Mouse (Mus musculus) liver, adult 2 months (tissue): ENCODE measurements at regions not wholly inside any gene's neighbourhood (a gene's known extent, or its start where the extent isn't known, plus 50 kb on each side); places are given as distances from the start of the nearest gene placed in this dataset.

Source experiments
- DNase-seq: peaks from one replicate; pipeline ENCODE4 v3.0.0-alpha.2; 2011; ENCODE audit warnings: low read depth, low spot score; ENCODE audit errors: extremely low read depth
- H3K27ac ChIP-seq: fragments of 200-500 bp; replicated peaks from 2 replicates; pipeline ENCODE4 v1.5.1; 2012; ENCODE audit warnings: low read depth, mild to moderate bottlenecking, control low read depth, inconsistent platforms, low read length; ENCODE audit not compliant: insufficient read depth
- H3K27me3 ChIP-seq: fragments of 200-500 bp; 2 replicates; pipeline ENCODE4 v1.6.1; 2012; ENCODE audit warnings: mild to moderate bottlenecking, moderate library complexity, low read length, inconsistent platforms; ENCODE audit not compliant: control insufficient read depth, insufficient read depth
- H3K36me3 ChIP-seq: fragments of 200-500 bp; 2 replicates; pipeline ENCODE4 v1.6.1; 2012; ENCODE audit warnings: low read length, inconsistent platforms; ENCODE audit not compliant: control insufficient read depth, insufficient read depth
- H3K4me1 ChIP-seq: fragments of 200-500 bp; 2 replicates; pipeline ENCODE4 v1.6.1; 2011; ENCODE audit warnings: low read length; ENCODE audit not compliant: control insufficient read depth, insufficient read depth
- H3K4me3 ChIP-seq: fragments of 200-500 bp; 2 replicates; pipeline ENCODE4 v1.5.1; 2011; ENCODE audit warnings: low read depth, mild to moderate bottlenecking, control low read depth, low read length, moderate library complexity; ENCODE audit not compliant: insufficient read depth
- H3K79me2 ChIP-seq: fragments of 200-500 bp; 2 replicates; pipeline ENCODE4 v1.6.1; 2012; ENCODE audit warnings: inconsistent platforms, mild to moderate bottlenecking, low read length, moderate library complexity; ENCODE audit not compliant: control insufficient read depth, insufficient read depth
- H3K9ac ChIP-seq: fragments of 200-500 bp; 2 replicates; pipeline ENCODE4 v1.6.1; 2012; ENCODE audit warnings: low read depth, mild to moderate bottlenecking, control low read depth, inconsistent platforms, low read length
- CTCF ChIP-seq: fragments of 200-500 bp; IDR thresholded peaks from 2 replicates; pipeline ENCODE4 v1.5.1; 2011; ENCODE audit warnings: low read depth, low read length, control low read depth
- POLR2A ChIP-seq: fragments of 200-500 bp; IDR thresholded peaks from 2 replicates; pipeline ENCODE4 v1.6.1; 2011; ENCODE audit warnings: low read length, control low read depth; ENCODE audit not compliant: insufficient read depth; ENCODE audit errors: extremely low read depth
- WGBS: fragments of 180-500 bp; shearing (Covaris S2); methylation state at CpG from one replicate; pipeline ENCODE4 v1.1.7; 2018; 5-methylcytosine and 5-hydroxymethylcytosine counted together

GRCm38 (mm10) chr16:24077428-24077827 is 88.8 kb upstream of the Bcl6 start:
- Histone ChIP-seq H3K79me2 (no peaks in the 10 kb centered on the region), H3K27me3 (no peaks in the 10 kb centered on the region), H3K4me1 (peaks cover 24% of the 10 kb centered on the region), H3K36me3 (no peaks in the 10 kb centered on the region), H3K4me3 (no peak overlapping the region), H3K27ac (peak overlapping the region; percentile 64), H3K9ac (no peak overlapping the region)
- no peak for DNase-seq
- TF ChIP-seq POLR2A (no peak), CTCF (no peak)
- WGBS = 84% methylated on average over 2 of the region's 2 CpGs

- Histone ChIP-seq H3K27ac (no peak overlapping the region), H3K27me3 (no peaks in the 10 kb centered on the region), H3K36me3 (no peaks in the 10 kb centered on the region), H3K79me2 (no peaks in the 10 kb centered on the region), H3K4me1 (peaks cover 22% of the 10 kb centered on the region), H3K4me3 (no peak overlapping the region), H3K9ac (no peak overlapping the region)
- 82% methylated on average over 4 of the region's 4 CpGs for WGBS
- TF ChIP-seq CTCF (no peak), POLR2A (no peak)
- DNase-seq = no peak
Measured at GRCm38 (mm10) chr16:24076799-24077136, 88.1 kb upstream of the Bcl6 start.

- no peak for DNase-seq
- no peak overlapping the region for H3K27ac ChIP-seq
- no peak overlapping the region for H3K4me3 ChIP-seq
- H3K79me2 ChIP-seq = no peaks in the 10 kb centered on the region
- no peaks in the 10 kb centered on the region for H3K36me3 ChIP-seq
- no peaks in the 10 kb centered on the region for H3K27me3 ChIP-seq
- H3K4me1 ChIP-seq = peaks cover 18% of the 10 kb centered on the region
- TF ChIP-seq POLR2A = no peak
- no peak for TF ChIP-seq CTCF
- 91% methylated on average over 4 of the region's 4 CpGs for whole genome bisulfite sequencing
- H3K9ac ChIP-seq = no peak overlapping the region
Measured at GRCm38 (mm10) chr16:24076109-24076798, 87.6 kb upstream of the Bcl6 start.

- H3K27ac ChIP-seq = no peak overlapping the region
- peaks cover 14% of the 10 kb centered on the region for H3K4me1 ChIP-seq
- WGBS = 93% methylated on average over 8 of the region's 8 CpGs
- H3K4me3 ChIP-seq = no peak overlapping the region
- no peaks in the 10 kb centered on the region for H3K79me2 ChIP-seq
- H3K27me3 ChIP-seq = no peaks in the 10 kb centered on the region
- H3K9ac ChIP-seq = no peak overlapping the region
- DNase-seq = no peak
- H3K36me3 ChIP-seq = no peaks in the 10 kb centered on the region
- TF ChIP-seq POLR2A = no peak
- TF ChIP-seq CTCF = no peak
Measured at GRCm38 (mm10) chr16:24073613-24074244, 85.1 kb upstream of the Bcl6 start.

GRCm38 (mm10) chr16:24073065-24073464 is 84.4 kb upstream of the Bcl6 start:
- DNase-seq = no peak
- H3K36me3 ChIP-seq = no peaks in the 10 kb centered on the region
- H3K4me3 ChIP-seq = no peak overlapping the region
- no peak overlapping the region for H3K9ac ChIP-seq
- H3K27me3 ChIP-seq = no peaks in the 10 kb centered on the region
- H3K27ac ChIP-seq = no peak overlapping the region
- no peaks in the 10 kb centered on the region for H3K79me2 ChIP-seq
- H3K4me1 ChIP-seq = peaks cover 17% of the 10 kb centered on the region
- TF ChIP-seq CTCF (no peak), POLR2A (no peak)
- WGBS = 90% methylated on average over 6 of the region's 6 CpGs

GRCm38 (mm10) chr16:24069411-24069810 is 80.8 kb upstream of the Bcl6 start:
- TF ChIP-seq POLR2A (no peak), CTCF (no peak)
- H3K36me3 ChIP-seq = no peaks in the 10 kb centered on the region
- no peak overlapping the region; the same call in 1 of the 2 replicates for H3K27ac ChIP-seq
- 22% methylated on average over 5 of the region's 5 CpGs for WGBS
- peak; percentile 97 for DNase-seq
- H3K27me3 ChIP-seq = no peaks in the 10 kb centered on the region
- peaks cover 19% of the 10 kb centered on the region for H3K4me1 ChIP-seq
- no peaks in the 10 kb centered on the region for H3K79me2 ChIP-seq
- no peak overlapping the region for H3K4me3 ChIP-seq
- H3K9ac ChIP-seq = no peak overlapping the region
